Comparison of ENCODE assay signal across 8 mouse cellular contexts in genomic region chr15:84557189-84557921, GRCm38 (mm10). TPM values are rescaled to one million over a fixed set of nuclear protein-coding genes. Genes with fewer than 3 reads are reported as not detected.
DNase-seq lines count a peak whose midpoint lies in the region; ATAC-seq and TF ChIP-seq lines count a peak whose summit lies in the region.

TSS of gene Rtl6 (minus strand) at chr15:84557823.

- H3K79me2 ChIP-seq in liver, adult 2 months (ENCODE audit: control insufficient read depth, insufficient read depth, low read length), result no peaks in the 10 kb centered on the region

- H3K9me3 ChIP-seq in forebrain, embryonic 11.5 days (ENCODE audit: control insufficient read depth, low read length), result no peaks in the 10 kb centered on the region
- no peaks in the 10 kb centered on the region for H3K9me3 ChIP-seq in heart, embryonic 15.5 days (replicated peaks)

- H3K4me1 ChIP-seq in brown adipose tissue, adult 24 weeks (ENCODE audit: control insufficient read depth, insufficient read depth, insufficient read length, low read length), result no peaks in the 10 kb centered on the region
- H3K4me1 ChIP-seq in forebrain, embryonic 11.5 days (replicated peaks; ENCODE audit: control insufficient read depth, insufficient read depth, low read length), result peaks cover 9% of the 10 kb centered on the region; the same call in 1 of the 2 replicates
- peaks cover 11% of the 10 kb centered on the region for H3K4me1 ChIP-seq in heart, embryonic 15.5 days (replicated peaks)
- no peaks in the 10 kb centered on the region for H3K4me1 ChIP-seq in liver, adult 2 months (ENCODE audit: control insufficient read depth, insufficient read depth, low read length)

- no peaks in the 10 kb centered on the region for H3K27me3 ChIP-seq in forebrain, embryonic 11.5 days (ENCODE audit: control insufficient read depth, insufficient read depth, low read length)
- H3K27me3 ChIP-seq in heart, embryonic 15.5 days, result no peaks in the 10 kb centered on the region
- H3K27me3 ChIP-seq in liver, adult 2 months (ENCODE audit: control insufficient read depth, insufficient read depth, low read length), result peaks cover 7% of the 10 kb centered on the region; the same call in 1 of the 2 replicates

- no peaks in the 10 kb centered on the region; the same call in 1 of the 2 replicates for H3K36me3 ChIP-seq in forebrain, embryonic 11.5 days (ENCODE audit: control insufficient read depth, insufficient read depth, low read length)
- H3K36me3 ChIP-seq in heart, embryonic 15.5 days, result no peaks in the 10 kb centered on the region
- no peaks in the 10 kb centered on the region for H3K36me3 ChIP-seq in liver, adult 2 months (ENCODE audit: control insufficient read depth, insufficient read depth, low read length)

- 11% methylated on average over 59 of the region's 59 CpGs for WGBS in forebrain, embryonic 11.5 days
- WGBS in heart, embryonic 15.5 days, result 11% methylated on average over 59 of the region's 59 CpGs
- 12% methylated on average over 59 of the region's 59 CpGs for WGBS in liver, adult 2 months

- TF ChIP-seq POLR2A in liver, adult 2 months (IDR thresholded peaks at IDR 0.05; ENCODE audit: extremely low read depth, insufficient read depth, low read length), result no peak

- ATAC-seq in forebrain, embryonic 11.5 days (replicated peaks; ENCODE audit: low FRiP score), result peak; percentile 95
- peak; percentile 83 for ATAC-seq in heart, embryonic 15.5 days (replicated peaks; ENCODE audit: insufficient number of reproducible peaks, insufficient read depth, low FRiP score, low read depth)
- ATAC-seq in monocyte, adult 5-6 weeks (replicated peaks; ENCODE audit: insufficient number of reproducible peaks, low FRiP score, low TSS enrichment, poor library complexity, severe bottlenecking), result 0 out of 2 replicates have a peak, but pooled peaks have one; percentile 45

- no peak for TF ChIP-seq CTCF in liver, adult 2 months (IDR thresholded peaks at IDR 0.05; ENCODE audit: low read depth, low read length)

- H3K9ac ChIP-seq in forebrain, embryonic 11.5 days (ENCODE audit: low read length), result peak within 1 kb of the TSS; percentile 85
- peak within 1 kb of the TSS; percentile 81 for H3K9ac ChIP-seq in heart, embryonic 15.5 days
- peak within 1 kb of the TSS; percentile 40 for H3K9ac ChIP-seq in liver, adult 2 months (ENCODE audit: low read depth, low read length)

- H3K4me3 ChIP-seq in brown adipose tissue, adult 24 weeks (ENCODE audit: insufficient read depth, low read depth, low read length), result peak within 1 kb of the TSS; percentile 54
- H3K4me3 ChIP-seq in forebrain, embryonic 11.5 days (ENCODE audit: low read depth, low read length), result peak within 1 kb of the TSS; percentile 63
- peak within 1 kb of the TSS; percentile 86 for H3K4me3 ChIP-seq in heart, embryonic 15.5 days
- peak within 1 kb of the TSS; percentile 49; the same call in 1 of the 2 replicates for H3K4me3 ChIP-seq in liver, adult 2 months (ENCODE audit: insufficient read depth, low read depth, low read length)

- peak; percentile 10 for DNase-seq in 3134 (ENCODE audit: extremely low read depth, insufficient read length, low spot score)
- DNase-seq in forebrain, embryonic 11.5 days (ENCODE audit: low spot score), result peak; percentile 93
- peak; percentile 94 for DNase-seq in kidney, postnatal 10 days
- peak; percentile 30 for DNase-seq in liver, adult 2 months (ENCODE audit: extremely low read depth, low read depth, low spot score)
- DNase-seq in spleen, postnatal 36 days (ENCODE audit: low spot score in 2 of 2), result peak; percentile 80

- H3K27ac ChIP-seq in brown adipose tissue, adult 24 weeks (replicated peaks; ENCODE audit: low read depth, low read length), result no peak within 1 kb of the TSS
- peak within 1 kb of the TSS; percentile 76 for H3K27ac ChIP-seq in forebrain, embryonic 11.5 days (ENCODE audit: low read depth, low read length)
- peak within 1 kb of the TSS; percentile 65 for H3K27ac ChIP-seq in heart, embryonic 15.5 days
- H3K27ac ChIP-seq in liver, adult 2 months (replicated peaks; ENCODE audit: insufficient read depth, low read depth, low read length), result no peak within 1 kb of the TSS

- H3K4me2 ChIP-seq in forebrain, embryonic 11.5 days (ENCODE audit: low read depth, low read length, severe bottlenecking), result peak within 1 kb of the TSS; percentile 81
- H3K4me2 ChIP-seq in heart, embryonic 15.5 days, result peak within 1 kb of the TSS; percentile 86

RNA-seq across cellular contexts. Expression of gene Rtl6, which starts in this region (rescaled TPM):
- 0.33 TPM in 1 of 2 replicates, not detected in the other for polyA plus RNA-seq in brown adipose tissue, adult 24 weeks (2012; ENCODE audit: insufficient read depth, insufficient read length, missing spikeins)
- 30.0 and 30.9 TPM in 2 replicates for polyA plus RNA-seq in forebrain, embryonic 11.5 days (2014; fragmentation: Nextera tagmentation; extraction: Ambion mirVana)
- polyA plus RNA-seq in heart, embryonic 15.5 days (2015; fragmentation: Nextera tagmentation; extraction: Ambion mirVana), result 8.5 and 11.1 TPM in 2 replicates
- total RNA-seq in liver, adult 2 months (2014; rRNA removed), result 0.09 and 0.20 TPM in 2 replicates
- 0.13 and 0.19 TPM in 2 replicates for polyA plus RNA-seq in liver, adult 2 months (2012; rRNA removed)
- total RNA-seq in monocyte, adult 5-6 weeks (2017), result 0.67 to 2.3 TPM (median 2.0 TPM) in 3 replicates

Comparison
In these comparisons a context has a peak if more than half of its experiments do, and no peak if none do; other contexts are left out.
1. Peak in DNase-seq, H3K4me3 ChIP-seq and H3K9ac ChIP-seq in liver, adult 2 months; RNA of the gene not detected or under 1 TPM.
2. DNase-seq: peak in every context shown above with its lines; median percentile 94 in kidney, postnatal 10 days; 93 in forebrain, embryonic 11.5 days; 80 in spleen, postnatal 36 days; 30 in liver, adult 2 months; 10 in 3134.
3. H3K27ac ChIP-seq: peak in forebrain, embryonic 11.5 days (single experiment) and heart, embryonic 15.5 days (single experiment); none in brown adipose tissue, adult 24 weeks (single experiment) and liver, adult 2 months (single experiment).
4. ATAC-seq: peak in every context shown above with its lines; median percentile 95 in forebrain, embryonic 11.5 days; 83 in heart, embryonic 15.5 days; 45 in monocyte, adult 5-6 weeks.
5. Peak in every context shown above with its lines, with median percentiles within 50 percentile points of each other: H3K4me3 ChIP-seq and H3K9ac ChIP-seq.